Mouse (Mus musculus): ENCODE results near the gene Rpap3. TPM values are rescaled to one million over a fixed set of nuclear protein-coding genes. Genes with fewer than 3 reads are reported as not detected.

Rpap3 gene
- total and polyA plus RNA-seq, 2 experiments from 2014 or later, result 14.1 to 38.1 TPM

- no peak overlapping the region for H3K4me3 ChIP-seq (ENCODE audit: low read length)
- no peaks in the 10 kb centered on the region for H3K9me3 ChIP-seq (ENCODE audit: low read length)
- no peak for TF ChIP-seq CTCF (IDR thresholded peaks at IDR 0.05; ENCODE audit: low read depth)
- no peak for ATAC-seq
- H3K36me3 ChIP-seq (ENCODE audit: insufficient read depth, low read length), result no peaks in the 10 kb centered on the region
- no peak overlapping the region for H3K27ac ChIP-seq
- WGBS, result 82% methylated on average over 9 of the region's 9 CpGs
- H3K4me1 ChIP-seq (ENCODE audit: insufficient read depth, low read length), result peaks cover under 1% of the 10 kb centered on the region; the same call in 1 of the 2 replicates
- no peak overlapping the region for H3K4me2 ChIP-seq (ENCODE audit: low read depth, low read length)
- H3K27me3 ChIP-seq (ENCODE audit: insufficient read depth, low read length), result no peaks in the 10 kb centered on the region
- no peak for DNase-seq (ENCODE audit: low spot score)
- no peak overlapping the region for H3K9ac ChIP-seq (replicated peaks; ENCODE audit: low read length)
Measured at GRCm38 (mm10) chr15:97740283-97740732, 34.7 kb upstream of the Rpap3 start.

- ATAC-seq (no peak), DNase-seq (ENCODE audit: low spot score) (no peak)
- no peak for TF ChIP-seq CTCF (IDR thresholded peaks at IDR 0.05; ENCODE audit: low read depth)
- H3K9me3 ChIP-seq (ENCODE audit: low read length), result no peaks in the 10 kb centered on the region
- H3K36me3 ChIP-seq (ENCODE audit: insufficient read depth, low read length), result no peaks in the 10 kb centered on the region
- WGBS, result 92% methylated on average over 7 of the region's 7 CpGs
- no peak overlapping the region for H3K9ac ChIP-seq (replicated peaks; ENCODE audit: low read length)
- no peaks in the 10 kb centered on the region for H3K27me3 ChIP-seq (ENCODE audit: insufficient read depth, low read length)
- H3K27ac ChIP-seq, result no peak overlapping the region
- no peaks in the 10 kb centered on the region for H3K4me1 ChIP-seq (ENCODE audit: insufficient read depth, low read length)
- no peak overlapping the region for H3K4me3 ChIP-seq (ENCODE audit: low read length)
- H3K4me2 ChIP-seq (ENCODE audit: low read depth, low read length), result no peak overlapping the region
Measured at GRCm38 (mm10) chr15:97738923-97739322, 33.3 kb upstream of the Rpap3 start.

GRCm38 (mm10) chr15:97731988-97732387 lies 26.4 kb upstream of the Rpap3 start:
- Histone ChIP-seq H3K36me3 (ENCODE audit: insufficient read depth, low read length) (no peaks in the 10 kb centered on the region), H3K4me2 (ENCODE audit: low read depth, low read length) (no peak overlapping the region), H3K27ac (no peak overlapping the region), H3K4me1 (ENCODE audit: insufficient read depth, low read length) (no peaks in the 10 kb centered on the region), H3K9me3 (ENCODE audit: low read length) (no peaks in the 10 kb centered on the region), H3K27me3 (ENCODE audit: insufficient read depth, low read length) (no peaks in the 10 kb centered on the region), H3K9ac (replicated peaks; ENCODE audit: low read length) (no peak overlapping the region), H3K4me3 (ENCODE audit: low read length) (no peak overlapping the region)
- WGBS, result 89% methylated on average over 11 of the region's 11 CpGs
- ATAC-seq, result no peak
- no peak for TF ChIP-seq CTCF (IDR thresholded peaks at IDR 0.05; ENCODE audit: low read depth)
- DNase-seq (ENCODE audit: low spot score), result no peak

- no peak for ATAC-seq
Measured at GRCm38 (mm10) chr15:97731111-97731510, 25.5 kb upstream of the Rpap3 start, which contains the start of gene Endou. Gene Endou (minus strand): TSS chr15:97731339.

GRCm38 (mm10) chr15:97730365-97730764 lies 24.7 kb upstream of the Rpap3 start:
- DNase-seq (ENCODE audit: low spot score), result no peak
- no peak for TF ChIP-seq CTCF (IDR thresholded peaks at IDR 0.05; ENCODE audit: low read depth)
- Histone ChIP-seq H3K27me3 (ENCODE audit: insufficient read depth, low read length) (no peaks in the 10 kb centered on the region), H3K4me2 (ENCODE audit: low read depth, low read length) (no peak overlapping the region), H3K4me1 (ENCODE audit: insufficient read depth, low read length) (no peaks in the 10 kb centered on the region), H3K9me3 (ENCODE audit: low read length) (no peaks in the 10 kb centered on the region), H3K36me3 (ENCODE audit: insufficient read depth, low read length) (no peaks in the 10 kb centered on the region), H3K27ac (no peak overlapping the region), H3K4me3 (ENCODE audit: low read length) (no peak overlapping the region), H3K9ac (replicated peaks; ENCODE audit: low read length) (no peak overlapping the region)
- no peak for ATAC-seq
- 66% methylated on average over 6 of the region's 6 CpGs for WGBS

More at GRCm38 (mm10) chr15:97731111-97731510, 25.5 kb upstream of the Rpap3 start, which contains the start of gene Endou:
- Histone ChIP-seq H3K36me3 (ENCODE audit: insufficient read depth, low read length) (no peaks in the 10 kb centered on the region), H3K27me3 (ENCODE audit: insufficient read depth, low read length) (no peaks in the 10 kb centered on the region), H3K4me1 (ENCODE audit: insufficient read depth, low read length) (no peaks in the 10 kb centered on the region), H3K9me3 (ENCODE audit: low read length) (no peaks in the 10 kb centered on the region), H3K4me3 (ENCODE audit: low read length) (no peak within 1 kb of the TSS), H3K4me2 (ENCODE audit: low read depth, low read length) (no peak within 1 kb of the TSS), H3K9ac (replicated peaks; ENCODE audit: low read length) (no peak within 1 kb of the TSS), H3K27ac (no peak within 1 kb of the TSS)
- 95% methylated on average over 8 of the region's 8 CpGs for WGBS
- no peak for TF ChIP-seq CTCF (IDR thresholded peaks at IDR 0.05; ENCODE audit: low read depth)
- no peak for DNase-seq (ENCODE audit: low spot score)

- no peak for TF ChIP-seq CTCF (IDR thresholded peaks at IDR 0.05; ENCODE audit: low read depth)
- DNase-seq (ENCODE audit: low spot score) (peak; percentile 59), ATAC-seq (0 out of 2 replicates have a peak, but pooled peaks have one; percentile 18)
- Histone ChIP-seq H3K4me1 (ENCODE audit: insufficient read depth, low read length) (no peaks in the 10 kb centered on the region), H3K27me3 (ENCODE audit: insufficient read depth, low read length) (no peaks in the 10 kb centered on the region), H3K4me2 (ENCODE audit: low read depth, low read length) (no peak overlapping the region), H3K9me3 (ENCODE audit: low read length) (no peaks in the 10 kb centered on the region), H3K4me3 (ENCODE audit: low read length) (no peak overlapping the region), H3K9ac (replicated peaks; ENCODE audit: low read length) (no peak overlapping the region), H3K27ac (no peak overlapping the region), H3K36me3 (ENCODE audit: insufficient read depth, low read length) (no peaks in the 10 kb centered on the region)
- WGBS, result 44% methylated on average over 7 of the region's 7 CpGs
Measured at GRCm38 (mm10) chr15:97728804-97729203, 23.2 kb upstream of the Rpap3 start.

GRCm38 (mm10) chr15:97728394-97728793 lies 22.8 kb upstream of the Rpap3 start:
- DNase-seq (ENCODE audit: low spot score) (no peak), ATAC-seq (no peak)
- 84% methylated on average over 11 of the region's 11 CpGs for WGBS
- no peaks in the 10 kb centered on the region for H3K4me1 ChIP-seq (ENCODE audit: insufficient read depth, low read length)
- no peaks in the 10 kb centered on the region for H3K27me3 ChIP-seq (ENCODE audit: insufficient read depth, low read length)
- TF ChIP-seq CTCF (IDR thresholded peaks at IDR 0.05; ENCODE audit: low read depth), result no peak
- no peak overlapping the region for H3K4me2 ChIP-seq (ENCODE audit: low read depth, low read length)
- H3K9ac ChIP-seq (replicated peaks; ENCODE audit: low read length), result no peak overlapping the region
- H3K36me3 ChIP-seq (ENCODE audit: insufficient read depth, low read length), result no peaks in the 10 kb centered on the region
- H3K27ac ChIP-seq, result no peak overlapping the region
- H3K9me3 ChIP-seq (ENCODE audit: low read length), result no peaks in the 10 kb centered on the region
- H3K4me3 ChIP-seq (ENCODE audit: low read length), result no peak overlapping the region
